Mouse (Mus musculus) MEL (cell line): ENCODE measurements around the gene Cpt1c. TPM values are rescaled to one million over a fixed set of nuclear protein-coding genes. Genes with fewer than 3 reads are reported as not detected.

Experiments
- DNase-seq: peaks from one replicate; pipeline ENCODE4 v3.0.0; 2011; ENCODE audit warnings: low read depth, low spot score
- H3K27ac ChIP-seq: 2 replicates; pipeline ENCODE4 v1.5.1; 2012; ENCODE audit warnings: low read depth, mild to moderate bottlenecking, control low read depth, low read length, moderate library complexity; ENCODE audit not compliant: control insufficient read depth
- H3K27me3 ChIP-seq, 2 experiments: fragments of 150-350 bp in 1 of 2; sonication (generic) in 1 of 2; 2 replicates each; pipeline ENCODE4 v1.6.1; 2012; ENCODE audit warnings: low read length in 2 of 2, mild to moderate bottlenecking in 2 of 2, improper control_type of control experiment in 1 of 2, moderate library complexity in 1 of 2; ENCODE audit not compliant: insufficient read depth in 2 of 2, control insufficient read depth in 1 of 2
- H3K36me3 ChIP-seq, 2 experiments: 2 replicates each; pipeline ENCODE4 v1.6.1; 2012 to 2014; ENCODE audit warnings: low read length in 2 of 2, improper control_type of control experiment in 1 of 2, inconsistent platforms in 1 of 2, mild to moderate bottlenecking in 1 of 2; ENCODE audit not compliant: insufficient read depth in 2 of 2, control insufficient read depth in 1 of 2
- H3K4me1 ChIP-seq, 2 experiments: fragments of 150-350 bp in 1 of 2; sonication (generic) in 1 of 2; 2 replicates each; pipeline ENCODE4 v1.6.1; 2012; ENCODE audit warnings: low read length in 2 of 2, improper control_type of control experiment in 1 of 2, mild to moderate bottlenecking in 1 of 2; ENCODE audit not compliant: insufficient read depth in 2 of 2, control insufficient read depth in 1 of 2
- H3K4me3 ChIP-seq, 2 experiments: fragments of 150-350 bp in 1 of 2; sonication (generic) in 1 of 2; 2 replicates each; pipeline ENCODE4 v1.5.1; 2012; ENCODE audit warnings: low read depth in 2 of 2, low read length in 2 of 2, mild to moderate bottlenecking in 2 of 2, moderate library complexity in 2 of 2, control low read depth in 1 of 2, improper control_type of control experiment in 1 of 2; ENCODE audit not compliant: control insufficient read depth in 1 of 2, insufficient read depth in 1 of 2
- H3K79me2 ChIP-seq: 2 replicates; pipeline ENCODE4 v1.6.1; 2012; ENCODE audit warnings: mild to moderate bottlenecking, low read length, moderate library complexity; ENCODE audit not compliant: control insufficient read depth, poor library complexity, insufficient read depth
- H3K9ac ChIP-seq: 2 replicates; pipeline ENCODE4 v1.6.1; 2012; ENCODE audit warnings: low read depth, mild to moderate bottlenecking, control low read depth, low read length, moderate library complexity; ENCODE audit not compliant: control insufficient read depth, poor library complexity, severe bottlenecking
- H3K9me3 ChIP-seq: fragments of 150-350 bp; sonication (generic); replicated peaks from 2 replicates; pipeline ENCODE4 v1.6.1; 2012; ENCODE audit warnings: mild to moderate bottlenecking, low read length, improper control_type of control experiment, moderate library complexity; ENCODE audit not compliant: insufficient read depth
- CHD2 ChIP-seq: IDR thresholded peaks from 2 replicates; pipeline ENCODE4 v1.6.1; 2011; ENCODE audit warnings: low read length, improper control_type of control experiment
- KAT2A ChIP-seq: conservative IDR thresholded peaks from 2 replicates; pipeline ENCODE4 v1.6.1; 2012; ENCODE audit warnings: low read depth, low read length, improper control_type of control experiment, inconsistent platforms
- MAX ChIP-seq: IDR thresholded peaks from 2 replicates; pipeline ENCODE4 v1.6.1; 2011; ENCODE audit warnings: low read length, improper control_type of control experiment
- MAZ ChIP-seq: IDR thresholded peaks from 2 replicates; pipeline ENCODE4 v1.6.1; 2012; ENCODE audit warnings: low read depth, mild to moderate bottlenecking, inconsistent platforms, low read length, improper control_type of control experiment
- MEF2A ChIP-seq: IDR thresholded peaks from 2 replicates; pipeline ENCODE4 v1.6.1; 2014; ENCODE audit warnings: low read depth, mild to moderate bottlenecking, inconsistent platforms, low read length, improper control_type of control experiment; ENCODE audit not compliant: poor library complexity, insufficient replicate concordance, severe bottlenecking; ENCODE audit errors: extremely low read depth
- NRF1 ChIP-seq: IDR thresholded peaks from 2 replicates; pipeline ENCODE4 v1.6.1; 2014; ENCODE audit warnings: low read depth, mild to moderate bottlenecking, inconsistent platforms, low read length, improper control_type of control experiment, moderate library complexity; ENCODE audit not compliant: poor library complexity, insufficient read depth, severe bottlenecking
- POLR2AphosphoS5 ChIP-seq: IDR thresholded peaks from 2 replicates; pipeline ENCODE4 v1.6.1; 2012; ENCODE audit warnings: low read depth, borderline replicate concordance, mild to moderate bottlenecking, inconsistent platforms, low read length, moderate library complexity, mixed read lengths
- TBP ChIP-seq: IDR thresholded peaks from 2 replicates; pipeline ENCODE4 v1.8.0; 2011; ENCODE audit warnings: low read depth, low read length, improper control_type of control experiment
- USF1 ChIP-seq: IDR thresholded peaks from 2 replicates; pipeline ENCODE4 v1.6.1; 2014; ENCODE audit warnings: low read depth, mild to moderate bottlenecking, inconsistent platforms, low read length, improper control_type of control experiment, moderate library complexity
- ZKSCAN1 ChIP-seq: IDR thresholded peaks from 2 replicates; pipeline ENCODE4 v1.6.1; 2012; ENCODE audit warnings: low read depth, mild to moderate bottlenecking, inconsistent platforms, low read length, improper control_type of control experiment, moderate library complexity
- ZNF384 ChIP-seq: IDR thresholded peaks from 2 replicates; pipeline ENCODE4 v1.6.1; 2012; ENCODE audit warnings: low read depth, mild to moderate bottlenecking, inconsistent platforms, low read length, improper control_type of control experiment
- polyA plus RNA-seq, 2 experiments: library from polyadenylated mRNA; stranded (reverse) in 1 of 2; unstranded in 1 of 2; fragments of >175 nt in 1 of 2; fragments of >200 nt in 1 of 2; gene quantifications; 2 replicates each; pipeline versions ENCODE4 v1.2.1 to v1.2.4; 2012; ENCODE audit warnings: low replicate concordance in 2 of 2, low read depth in 1 of 2; ENCODE audit not compliant: insufficient read length in 2 of 2, insufficient read depth in 1 of 2, missing spikeins in 1 of 2
- total RNA-seq: library from RNA; depleted of rRNA; stranded (reverse); fragments of 300-350 nt; gene quantifications from 2 replicates; pipeline ENCODE4 v1.2.3, GENCODE M21; 2012

The Cpt1c gene
- total and polyA plus RNA-seq, 3 experiments, result 0.35 to 0.81 TPM; not detected in 1

DNA sequence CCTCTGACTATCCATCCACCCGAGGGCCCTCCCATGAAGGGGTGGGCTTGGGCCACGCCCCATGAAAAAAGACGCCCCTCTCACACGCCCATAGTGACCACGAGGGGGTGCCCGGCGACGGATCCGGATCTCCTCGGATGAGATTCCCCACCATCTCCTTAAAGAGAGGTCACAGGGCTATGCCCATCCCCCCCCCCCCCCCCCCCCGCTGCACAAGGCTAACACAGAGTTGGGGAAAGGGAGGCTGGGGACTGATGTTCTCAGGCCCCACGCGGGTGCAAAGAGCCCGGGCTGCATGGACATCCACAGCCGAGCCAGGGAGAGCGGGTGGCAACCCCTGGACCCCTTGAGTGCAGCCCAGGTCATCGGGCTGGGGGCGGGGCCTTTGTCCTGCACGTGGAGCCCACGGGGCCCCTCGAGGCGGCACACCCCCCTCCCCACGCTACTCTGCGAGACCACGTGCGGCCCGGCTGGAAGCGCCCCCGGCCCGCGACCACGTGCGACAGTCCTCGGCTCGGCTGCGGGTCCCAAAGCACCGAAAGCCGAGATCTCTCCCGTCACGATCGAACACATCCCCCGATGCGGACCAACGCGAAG is 11.0 kb upstream of the Cpt1c start (continued):
- TF ChIP-seq ZNF384, result no peak
- TF ChIP-seq KAT2A, result no peak
- no peak for TF ChIP-seq NRF1
- no peak for TF ChIP-seq MAZ
- TF ChIP-seq CHD2, result no peak
- TF ChIP-seq MEF2A, result no peak
- no peak for TF ChIP-seq ZKSCAN1
- TF ChIP-seq USF1, result peak; percentile 26; the same call in 1 of the 2 replicates

DNA sequence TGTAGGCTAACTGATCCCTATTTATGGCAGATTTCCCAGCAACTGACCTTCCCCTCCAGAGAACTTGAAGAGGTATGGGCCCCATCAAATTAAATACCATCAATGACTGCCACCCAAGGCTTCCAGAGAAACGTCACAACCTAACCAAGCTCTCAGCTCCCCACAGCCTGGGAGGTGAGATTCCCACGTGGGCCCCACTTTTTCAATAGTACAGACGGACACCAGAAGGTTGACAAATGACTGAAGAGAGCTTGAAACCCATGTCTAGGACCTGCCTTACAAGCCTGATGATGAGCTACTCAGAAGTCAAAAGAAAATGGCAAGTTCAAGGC is 10.1 kb upstream of the Cpt1c start:
- H3K4me3 ChIP-seq, result peak overlapping the region; percentile 72 to 99
- no peak overlapping the region for H3K27ac ChIP-seq
- peaks cover 10 to 12% of the 10 kb centered on the region in 2 experiments for H3K36me3 ChIP-seq
- TF ChIP-seq MAX, result no peak
- H3K4me1 ChIP-seq, result peaks cover 0 to 11% of the 10 kb centered on the region in 2 experiments; a peak in 3 of 4 replicates
- H3K9me3 ChIP-seq, result no peaks in the 10 kb centered on the region
- no peak for DNase-seq
- H3K9ac ChIP-seq, result peak overlapping the region; percentile 99
- no peaks in the 10 kb centered on the region for H3K27me3 ChIP-seq
- peaks cover 45% of the 10 kb centered on the region for H3K79me2 ChIP-seq

DNA sequence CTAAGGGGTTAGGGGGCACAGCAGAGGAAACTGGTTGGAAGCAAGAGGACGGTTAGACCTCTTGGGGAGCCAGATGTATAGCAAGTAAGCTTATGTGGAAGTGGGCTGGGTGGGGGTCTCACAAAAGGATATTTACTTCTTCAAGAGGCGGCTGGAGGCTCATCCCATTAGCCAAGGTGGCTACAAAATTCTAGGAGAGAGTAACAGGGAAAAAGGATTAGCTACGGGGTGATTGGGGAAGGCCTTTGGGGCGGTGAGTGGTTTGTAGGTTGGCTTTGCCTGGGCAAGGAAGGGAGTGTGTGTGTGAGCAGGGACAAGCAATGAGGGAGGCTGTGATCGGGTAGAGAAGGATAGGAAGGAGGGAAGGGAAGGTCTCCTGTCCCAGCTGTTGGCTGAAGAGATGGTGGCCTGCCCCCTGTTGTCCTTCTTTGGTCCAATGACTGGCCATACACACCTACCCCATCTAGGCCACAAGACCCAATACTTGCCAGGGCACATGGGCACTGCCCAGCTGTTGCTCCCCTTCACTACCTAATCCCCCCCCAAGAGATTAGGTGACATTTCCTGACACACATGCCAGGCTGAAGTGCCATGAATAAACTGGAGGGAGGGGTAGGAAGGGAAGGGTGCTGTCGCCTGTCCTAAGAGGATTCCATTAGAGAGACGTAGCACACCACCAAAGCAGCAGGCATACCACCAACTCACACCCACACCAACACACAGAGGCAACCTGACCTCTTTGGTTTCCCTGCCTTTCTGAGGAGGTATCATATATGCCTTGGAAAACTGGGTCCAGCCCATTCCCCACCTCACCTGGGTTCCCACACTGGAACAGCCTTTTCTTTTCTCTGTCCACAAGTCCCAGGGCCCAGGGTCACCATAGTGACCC is 9.5 kb upstream of the Cpt1c start:
- TF ChIP-seq POLR2AphosphoS5, result no peak
- TF ChIP-seq TBP, result no peak
- no peak for TF ChIP-seq ZNF384
- no peak for TF ChIP-seq USF1
- no peak for TF ChIP-seq MAX
- Histone ChIP-seq H3K79me2 (peaks cover 45% of the 10 kb centered on the region), H3K4me1 (peaks cover 0 to 11% of the 10 kb centered on the region in 2 experiments; a peak in 3 of 4 replicates), H3K36me3 (peaks cover 10 to 12% of the 10 kb centered on the region in 2 experiments), H3K27ac (no peak overlapping the region), H3K9me3 (no peaks in the 10 kb centered on the region), H3K9ac (peak overlapping the region; percentile 99), H3K4me3 (peak overlapping the region in 1 of 2 experiments; percentile 72; a peak in 2 of 4 replicates), H3K27me3 (no peaks in the 10 kb centered on the region)
- DNase-seq, result no peak
